Mouse (Mus musculus): ENCODE results near the gene Rpusd3. TPM values are rescaled to one million over a fixed set of nuclear protein-coding genes. Genes with fewer than 3 reads are reported as not detected.

Gene Rpusd3
- total and polyA plus RNA-seq, 3 experiments, result 24.8 to 34.1 TPM; not detected in 1

DNA sequence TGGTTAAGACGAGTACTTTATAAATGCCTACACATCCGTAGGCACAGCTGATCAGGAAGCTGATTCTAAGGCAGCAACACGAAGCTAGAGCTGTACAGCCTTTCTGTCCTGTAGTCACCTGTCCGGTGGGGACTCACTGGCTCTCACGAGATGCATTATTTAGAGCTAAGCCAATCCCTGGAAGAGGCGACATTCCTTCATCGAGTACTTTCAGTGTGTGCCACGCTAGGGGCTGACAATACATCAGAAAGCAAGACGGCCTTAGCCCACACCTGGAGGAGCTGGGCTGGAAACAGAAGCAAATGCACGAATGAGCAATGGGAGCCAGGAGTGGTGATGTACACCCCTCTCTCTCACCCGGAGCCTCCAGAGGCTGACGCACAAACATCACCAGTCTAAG is 18.0 kb upstream of the Rpusd3 start:
- H3K27me3 ChIP-seq (ENCODE audit: control insufficient read depth in 1 of 2, insufficient read depth in 2 of 2, low read length in 2 of 2), result no peaks in the 10 kb centered on the region; a peak in 1 of 4 replicates
- no peak for DNase-seq (ENCODE audit: low read depth, low spot score)
- no peak overlapping the region for H3K4me3 ChIP-seq (ENCODE audit: control insufficient read depth in 1 of 2, insufficient read depth in 1 of 2, low read depth in 2 of 2, low read length in 2 of 2)
- no peak overlapping the region for H3K27ac ChIP-seq (ENCODE audit: control insufficient read depth, low read depth, low read length)
- TF ChIP-seq MAX (IDR thresholded peaks at IDR 0.05; ENCODE audit: low read length) (no peak), MEF2A (IDR thresholded peaks at IDR 0.05; ENCODE audit: extremely low read depth, insufficient replicate concordance, low read depth, low read length, poor library complexity, severe bottlenecking) (no peak), NELFE (IDR thresholded peaks at IDR 0.05; ENCODE audit: low read depth, low read length) (no peak), ELF1 (IDR thresholded peaks at IDR 0.05; ENCODE audit: low read depth, low read length) (no peak), GATA1 (IDR thresholded peaks at IDR 0.05; ENCODE audit: low read depth, low read length) (no peak), RCOR1 (IDR thresholded peaks at IDR 0.05; ENCODE audit: low read depth, low read length) (no peak), ZMIZ1 (IDR thresholded peaks at IDR 0.05; ENCODE audit: low read depth, low read length) (no peak), SMC3 (IDR thresholded peaks at IDR 0.05; ENCODE audit: low read depth, low read length) (no peak)
- H3K4me1 ChIP-seq (ENCODE audit: control insufficient read depth in 1 of 2, insufficient read depth in 2 of 2, low read length in 2 of 2), result peaks cover 0 to 6% of the 10 kb centered on the region in 2 experiments; a peak in 2 of 4 replicates
- H3K36me3 ChIP-seq (ENCODE audit: control insufficient read depth in 1 of 2, insufficient read depth in 2 of 2, low read length in 2 of 2), result peaks cover 0 to 3% of the 10 kb centered on the region in 2 experiments; a peak in 1 of 4 replicates
- no peaks in the 10 kb centered on the region for H3K79me2 ChIP-seq (ENCODE audit: control insufficient read depth, insufficient read depth, low read length, poor library complexity)
- H3K9me3 ChIP-seq (replicated peaks; ENCODE audit: insufficient read depth, low read length), result no peaks in the 10 kb centered on the region
- no peak overlapping the region for H3K9ac ChIP-seq (ENCODE audit: control insufficient read depth, low read depth, low read length, poor library complexity, severe bottlenecking)

DNA sequence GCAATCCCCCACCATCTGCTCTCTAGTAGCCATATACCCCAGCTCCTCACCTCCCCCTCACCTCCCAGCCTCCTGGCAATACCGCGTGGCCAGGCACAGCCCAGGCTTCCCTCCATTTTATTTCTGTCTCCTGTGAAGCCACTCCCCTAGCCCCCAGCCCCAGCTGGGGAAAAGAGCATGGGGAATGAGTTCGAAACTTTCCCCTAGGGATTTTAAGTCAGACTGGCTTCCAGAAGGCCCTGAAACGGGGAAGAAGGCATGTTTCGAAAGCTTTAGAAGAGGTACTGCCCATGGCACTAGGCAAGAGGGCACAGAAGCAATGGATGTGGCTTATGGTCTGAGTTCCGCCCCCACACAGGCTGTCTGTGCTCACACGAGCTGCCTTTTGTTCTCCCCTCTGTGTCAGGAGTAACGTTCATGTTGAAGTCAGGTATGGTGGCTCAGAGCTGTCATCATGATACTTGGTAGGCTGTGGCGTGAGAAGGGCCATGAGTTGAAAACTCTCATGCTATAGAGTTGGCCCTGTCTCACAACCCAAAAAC is 16.6 kb upstream of the Rpusd3 start, which contains the start of gene Cidec:
TSS of gene Cidec (minus strand) at position 97 of the 542 bp plus-strand sequence.
- Histone ChIP-seq H3K4me1 (ENCODE audit: control insufficient read depth in 1 of 2, insufficient read depth in 2 of 2, low read length in 2 of 2) (no peaks in the 10 kb centered on the region), H3K4me3 (ENCODE audit: control insufficient read depth in 1 of 2, insufficient read depth in 1 of 2, low read depth in 2 of 2, low read length in 2 of 2) (no peak within 1 kb of the TSS), H3K9ac (ENCODE audit: control insufficient read depth, low read depth, low read length, poor library complexity, severe bottlenecking) (no peak within 1 kb of the TSS), H3K36me3 (ENCODE audit: control insufficient read depth in 1 of 2, insufficient read depth in 2 of 2, low read length in 2 of 2) (no peaks in the 10 kb centered on the region), H3K9me3 (replicated peaks; ENCODE audit: insufficient read depth, low read length) (no peaks in the 10 kb centered on the region), H3K27me3 (ENCODE audit: control insufficient read depth in 1 of 2, insufficient read depth in 2 of 2, low read length in 2 of 2) (no peaks in the 10 kb centered on the region; a peak in 1 of 4 replicates), H3K27ac (ENCODE audit: control insufficient read depth, low read depth, low read length) (no peak within 1 kb of the TSS), H3K79me2 (ENCODE audit: control insufficient read depth, insufficient read depth, low read length, poor library complexity) (no peaks in the 10 kb centered on the region)
- no peak for DNase-seq (ENCODE audit: low read depth, low spot score)
- no peak for TF ChIP-seq RAD21 (IDR thresholded peaks at IDR 0.05; ENCODE audit: low read depth, low read length)
- no peak for TF ChIP-seq ETS1 (IDR thresholded peaks at IDR 0.05; ENCODE audit: low read depth, low read length)
- TF ChIP-seq UBTF (IDR thresholded peaks at IDR 0.05; ENCODE audit: borderline replicate concordance, insufficient read depth, low read depth, low read length), result no peak
- TF ChIP-seq EP300 (IDR thresholded peaks at IDR 0.05; ENCODE audit: low read depth in 1 of 2, low read length in 2 of 2), result no peak
- TF ChIP-seq CHD1 (IDR thresholded peaks at IDR 0.05; ENCODE audit: low read depth, low read length), result no peak

DNA sequence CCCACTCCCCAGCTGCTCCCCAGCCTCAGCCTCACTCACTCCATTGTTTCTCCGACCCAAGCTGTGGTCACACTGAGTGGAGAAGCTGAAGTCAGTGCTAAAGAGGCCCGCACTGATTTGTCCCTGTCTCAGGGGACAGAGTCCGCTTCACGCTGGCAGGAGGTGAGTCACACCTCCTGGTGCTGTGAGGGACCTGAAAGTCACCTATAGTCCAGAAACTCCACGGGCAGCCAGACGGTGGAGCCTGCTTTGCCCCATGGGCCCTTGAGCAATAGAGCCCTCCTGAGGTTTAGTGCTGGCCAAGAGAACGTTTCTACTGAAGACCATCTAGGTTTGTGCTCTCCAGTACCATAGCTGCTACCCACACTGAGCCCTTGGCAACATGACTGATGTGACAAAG is 15.6 kb upstream of the Rpusd3 start:
- H3K36me3 ChIP-seq (ENCODE audit: control insufficient read depth in 1 of 2, insufficient read depth in 2 of 2, low read length in 2 of 2), result no peaks in the 10 kb centered on the region
- TF ChIP-seq TBP (IDR thresholded peaks at IDR 0.05; ENCODE audit: low read depth, low read length) (no peak), ZKSCAN1 (IDR thresholded peaks at IDR 0.05; ENCODE audit: low read depth, low read length) (no peak), MAX (IDR thresholded peaks at IDR 0.05; ENCODE audit: low read length) (no peak), SMC3 (IDR thresholded peaks at IDR 0.05; ENCODE audit: low read depth, low read length) (no peak), UBTF (IDR thresholded peaks at IDR 0.05; ENCODE audit: borderline replicate concordance, insufficient read depth, low read depth, low read length) (no peak), JUND (IDR thresholded peaks at IDR 0.05; ENCODE audit: low read depth, low read length) (no peak), ZNF384 (IDR thresholded peaks at IDR 0.05; ENCODE audit: low read depth, low read length) (no peak), CHD1 (IDR thresholded peaks at IDR 0.05; ENCODE audit: low read depth, low read length) (no peak), NRF1 (IDR thresholded peaks at IDR 0.05; ENCODE audit: insufficient read depth, low read depth, low read length, poor library complexity, severe bottlenecking) (no peak), KAT2A (conservative IDR thresholded peaks at IDR 0.05; ENCODE audit: low read depth, low read length) (no peak), POLR2AphosphoS2 (IDR thresholded peaks at IDR 0.05; ENCODE audit: low read length) (no peak)

More for the DNA sequence above, 15.6 kb upstream of the Rpusd3 start:
- H3K4me3 ChIP-seq (ENCODE audit: control insufficient read depth in 1 of 2, insufficient read depth in 1 of 2, low read depth in 2 of 2, low read length in 2 of 2), result no peak overlapping the region
- H3K9me3 ChIP-seq (replicated peaks; ENCODE audit: insufficient read depth, low read length), result no peaks in the 10 kb centered on the region
- H3K4me1 ChIP-seq (ENCODE audit: control insufficient read depth in 1 of 2, insufficient read depth in 2 of 2, low read length in 2 of 2), result peaks cover 0 to 3% of the 10 kb centered on the region in 2 experiments; a peak in 1 of 4 replicates
- no peaks in the 10 kb centered on the region for H3K79me2 ChIP-seq (ENCODE audit: control insufficient read depth, insufficient read depth, low read length, poor library complexity)
- no peak overlapping the region for H3K9ac ChIP-seq (ENCODE audit: control insufficient read depth, low read depth, low read length, poor library complexity, severe bottlenecking)
- no peaks in the 10 kb centered on the region; a peak in 1 of 4 replicates for H3K27me3 ChIP-seq (ENCODE audit: control insufficient read depth in 1 of 2, insufficient read depth in 2 of 2, low read length in 2 of 2)
- no peak for DNase-seq (ENCODE audit: low read depth, low spot score)
- no peak overlapping the region for H3K27ac ChIP-seq (ENCODE audit: control insufficient read depth, low read depth, low read length)

All from MEL (cell line).